Mouse (Mus musculus) limb, embryonic 13.5 days (tissue): ENCODE results near the gene Orc6. TPM values are rescaled to one million over a fixed set of nuclear protein-coding genes. Genes with fewer than 3 reads are reported as not detected.

Experiments
- ATAC-seq: fragments of 200-750 bp; cut with Nextera tagmentation; 2 replicates; pipeline ENCODE4 v1.8.0; 2017; ENCODE audit warnings: low read depth, moderate number of reproducible peaks, moderate TSS enrichment; ENCODE audit not compliant: low FRiP score
- H3K27ac ChIP-seq: fragments of 300-500 bp; sonication (generic); 2 replicates; pipeline ENCODE4 v1.5.1; 2015; ENCODE audit warnings: inconsistent platforms, mild to moderate bottlenecking, moderate library complexity
- H3K27me3 ChIP-seq: fragments of 300-500 bp; sonication (generic); 2 replicates; pipeline ENCODE4 v1.6.1; 2015; ENCODE audit warnings: mild to moderate bottlenecking, inconsistent platforms
- H3K36me3 ChIP-seq: fragments of 300-500 bp; sonication (generic); 2 replicates; pipeline ENCODE4 v1.6.1; 2015; ENCODE audit warnings: inconsistent platforms, mild to moderate bottlenecking, moderate library complexity
- H3K4me1 ChIP-seq: fragments of 300-500 bp; sonication (generic); 2 replicates; pipeline ENCODE4 v1.6.1; 2015; ENCODE audit warnings: inconsistent platforms
- H3K4me2 ChIP-seq: fragments of 300-500 bp; sonication (generic); replicated peaks from 2 replicates; pipeline ENCODE4 v1.6.1; 2015; ENCODE audit warnings: inconsistent platforms, mild to moderate bottlenecking, moderate library complexity
- H3K4me3 ChIP-seq: fragments of 300-500 bp; sonication (generic); 2 replicates; pipeline ENCODE4 v1.5.1; 2015; ENCODE audit warnings: moderate library complexity, mild to moderate bottlenecking, inconsistent platforms
- H3K9ac ChIP-seq: fragments of 300-500 bp; sonication (generic); 2 replicates; pipeline ENCODE4 v1.6.1; 2015; ENCODE audit warnings: mild to moderate bottlenecking, inconsistent platforms
- H3K9me3 ChIP-seq: fragments of 300-500 bp; sonication (generic); 2 replicates; pipeline ENCODE4 v1.6.1; 2016; ENCODE audit warnings: inconsistent platforms
- WGBS: fragments of 180-500 bp; shearing (Covaris S2); methylation state at CpG from one replicate; pipeline ENCODE4 v1.1.7; 2015; 5-methylcytosine and 5-hydroxymethylcytosine counted together
- polyA plus RNA-seq: library from polyadenylated mRNA; unstranded; fragments of >200 nt; fragmentation: Nextera tagmentation; extraction: Ambion mirVana; gene quantifications from 2 replicates; pipeline ENCODE4 v1.2.1, GENCODE M21; 2015

Orc6 gene
- 109 and 116 TPM in 2 replicates for polyA plus RNA-seq

DNA sequence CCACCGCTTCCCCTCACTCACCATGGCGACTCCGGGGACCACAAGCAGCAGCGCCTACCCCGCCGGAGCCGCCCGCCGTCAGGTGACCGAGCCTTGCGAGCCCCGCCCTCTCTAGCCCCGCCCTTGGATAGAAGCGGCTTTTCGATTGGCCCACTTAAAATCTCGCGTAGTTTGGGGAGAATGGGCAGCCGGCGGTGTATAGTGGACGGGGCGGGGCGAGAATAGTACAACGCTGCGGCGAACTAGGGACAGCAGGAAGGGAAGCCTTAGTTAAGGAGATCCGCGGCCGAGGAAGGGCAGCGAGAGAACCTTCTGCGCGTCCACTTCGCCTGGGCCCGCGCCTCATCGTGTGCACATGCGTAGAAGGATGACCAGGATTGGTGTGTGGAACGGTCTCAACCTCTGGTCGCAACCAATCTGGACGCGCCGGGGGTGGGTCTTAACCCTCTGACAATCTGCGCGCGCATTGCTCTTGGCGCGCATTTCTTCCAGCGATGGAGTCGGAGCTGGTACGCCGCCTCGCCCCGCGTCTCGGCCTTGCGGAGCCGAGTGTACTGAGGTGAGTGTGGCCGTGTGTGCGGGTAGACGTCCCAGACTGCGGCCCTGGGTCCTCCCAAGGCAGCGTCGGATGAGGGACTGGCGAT is at the start of gene Orc6, which contains the start of gene Vps35:
Gene Orc6, plus strand, starts transcription at position 199 of the 644 bp plus-strand sequence.
Gene Vps35, minus strand, starts transcription at position 369 of the 644 bp plus-strand sequence.
- Histone ChIP-seq H3K4me2 (peak within 1 kb of the TSS; percentile 86), H3K4me3 (peak within 1 kb of the TSS; percentile 93), H3K36me3 (peaks cover 26% of the 10 kb centered on the region), H3K9ac (peak within 1 kb of the TSS; percentile 88), H3K9me3 (no peaks in the 10 kb centered on the region), H3K27ac (peak within 1 kb of the TSS; percentile 93), H3K27me3 (no peaks in the 10 kb centered on the region), H3K4me1 (peaks cover 31% of the 10 kb centered on the region)
- under 1% methylated on average over 63 of the region's 63 CpGs for WGBS
- peak; percentile 98 for ATAC-seq

DNA sequence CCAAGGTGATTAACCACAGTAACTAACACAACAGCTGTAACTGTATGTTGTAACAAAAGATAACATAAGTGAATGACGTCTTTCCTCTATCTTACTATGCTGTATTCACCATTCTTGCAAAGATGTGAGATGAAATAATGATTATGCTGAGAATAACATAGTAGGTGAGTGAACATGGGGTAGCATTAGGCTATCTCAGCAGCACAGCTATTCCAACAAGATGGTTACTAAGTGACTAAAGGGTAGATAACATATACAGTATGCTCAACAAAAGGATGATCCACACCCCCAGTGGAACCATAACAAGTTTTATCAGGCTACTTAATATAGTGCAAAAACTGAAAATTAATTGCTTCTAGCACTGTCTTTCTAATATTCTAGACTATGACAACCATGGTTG is 12.6 kb upstream of the Orc6 start:
- H3K4me2 ChIP-seq = no peak overlapping the region
- peaks cover 71% of the 10 kb centered on the region for H3K36me3 ChIP-seq
- H3K9me3 ChIP-seq = no peaks in the 10 kb centered on the region
- ATAC-seq = no peak
- H3K27ac ChIP-seq = no peak overlapping the region
- no peak overlapping the region for H3K4me3 ChIP-seq
- 95% methylated on average over 1 of the region's 1 CpGs for WGBS
- no peaks in the 10 kb centered on the region for H3K27me3 ChIP-seq
- no peak overlapping the region for H3K9ac ChIP-seq
- H3K4me1 ChIP-seq = no peaks in the 10 kb centered on the region

DNA sequence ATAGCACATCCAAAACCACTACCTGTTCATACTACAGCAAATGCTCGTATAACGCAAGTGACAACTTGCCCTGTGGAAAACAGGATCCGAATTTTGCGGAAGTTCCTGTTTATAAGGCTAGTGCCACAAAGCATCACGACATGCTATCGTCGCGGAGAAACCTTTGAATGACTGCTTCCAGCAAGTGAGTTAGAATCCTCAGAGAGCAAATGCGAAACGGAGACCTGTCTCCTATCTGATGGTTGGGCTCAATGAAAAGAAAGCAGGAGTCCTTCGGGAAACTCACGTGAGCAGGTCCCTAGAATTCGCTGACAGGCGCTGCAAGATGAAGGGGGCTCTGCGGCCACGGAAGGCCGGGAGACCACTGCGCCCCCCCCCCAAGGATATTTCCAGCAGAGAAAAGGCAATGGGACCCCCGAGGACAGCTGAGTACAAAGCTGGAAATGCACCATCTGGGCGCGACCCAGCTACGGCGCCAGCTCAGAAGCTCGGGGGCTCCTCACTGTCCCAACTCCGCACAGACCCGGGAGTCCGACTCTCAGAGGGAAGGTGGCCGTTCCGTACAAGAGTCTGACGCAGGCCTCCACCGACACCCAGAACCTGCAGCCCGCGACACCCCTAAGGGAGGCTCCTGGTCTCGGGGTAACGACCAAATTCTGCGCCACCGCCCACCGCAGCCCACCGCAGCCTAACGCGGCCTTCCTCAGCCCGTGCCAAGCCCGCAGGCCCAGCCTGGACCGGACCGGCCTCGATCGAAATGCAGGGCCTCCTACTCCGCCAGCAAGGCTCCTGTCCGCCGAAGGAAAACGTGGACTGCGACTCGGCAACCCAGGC is 615 bp upstream of the Orc6 start:
- H3K27ac ChIP-seq = peak overlapping the region; percentile 93
- H3K9ac ChIP-seq = peak overlapping the region; percentile 88
- under 1% methylated on average over 53 of the region's 53 CpGs for WGBS
- H3K36me3 ChIP-seq = peaks cover 26% of the 10 kb centered on the region
- no peaks in the 10 kb centered on the region for H3K9me3 ChIP-seq
- no peaks in the 10 kb centered on the region for H3K27me3 ChIP-seq
- ATAC-seq = no peak
- H3K4me2 ChIP-seq = peak overlapping the region; percentile 86
- H3K4me3 ChIP-seq = peak overlapping the region; percentile 93
- peaks cover 31% of the 10 kb centered on the region for H3K4me1 ChIP-seq

DNA sequence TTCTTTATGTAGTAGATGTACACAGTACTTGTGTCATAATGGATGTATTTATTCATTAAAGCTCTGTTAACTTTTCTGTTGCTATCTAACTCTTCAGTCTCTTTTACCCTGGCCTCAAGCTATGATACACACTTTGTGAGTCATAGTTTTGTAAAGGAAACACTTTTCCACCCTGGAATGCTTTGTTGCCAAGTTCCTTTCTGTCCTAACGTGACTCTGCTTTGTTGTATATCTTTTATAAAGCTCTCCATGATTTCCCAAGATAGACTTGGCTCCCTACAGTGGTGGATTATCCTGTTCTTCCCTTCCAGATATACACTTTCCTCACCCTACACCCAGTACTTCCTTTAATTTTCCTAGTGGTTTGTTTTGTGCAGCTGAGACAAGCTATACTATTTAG is 2.5 kb downstream of the Orc6 start:
- Histone ChIP-seq H3K4me2 (0 out of 2 replicates have a peak overlapping the region, but pooled peaks have one; percentile 14), H3K27me3 (no peaks in the 10 kb centered on the region), H3K36me3 (peaks cover 47% of the 10 kb centered on the region), H3K27ac (no peak overlapping the region), H3K9ac (no peak overlapping the region), H3K9me3 (no peaks in the 10 kb centered on the region), H3K4me3 (no peak overlapping the region), H3K4me1 (peaks cover 31% of the 10 kb centered on the region)
- 55% methylated on average over 1 of the region's 1 CpGs for WGBS
- no peak for ATAC-seq

DNA sequence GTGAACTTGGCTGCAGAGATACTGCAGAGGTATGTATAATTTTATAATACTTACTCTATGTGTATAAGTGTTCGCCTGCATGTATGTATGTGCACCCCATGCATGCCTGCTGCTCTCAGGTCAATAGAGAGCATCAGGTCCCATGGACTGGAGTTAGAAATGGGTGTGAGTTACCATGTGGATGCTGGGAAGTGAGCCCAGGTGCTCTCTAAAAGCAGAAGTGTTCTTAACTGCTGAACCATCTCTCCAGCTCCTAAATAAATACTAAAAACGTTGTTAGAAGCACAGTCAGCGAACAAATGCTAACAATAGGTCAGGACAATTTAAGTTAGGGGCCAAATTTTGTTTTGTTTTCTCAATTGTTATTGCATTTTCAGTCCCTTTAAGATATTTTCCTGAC is 3.5 kb downstream of the Orc6 start:
- Histone ChIP-seq H3K27me3 (no peaks in the 10 kb centered on the region), H3K36me3 (peaks cover 56% of the 10 kb centered on the region), H3K9me3 (no peaks in the 10 kb centered on the region), H3K4me2 (no peak overlapping the region), H3K4me3 (no peak overlapping the region), H3K4me1 (peaks cover 26% of the 10 kb centered on the region), H3K27ac (no peak overlapping the region), H3K9ac (no peak overlapping the region)
- ATAC-seq = no peak
- WGBS = 90% methylated on average over 3 of the region's 3 CpGs

DNA sequence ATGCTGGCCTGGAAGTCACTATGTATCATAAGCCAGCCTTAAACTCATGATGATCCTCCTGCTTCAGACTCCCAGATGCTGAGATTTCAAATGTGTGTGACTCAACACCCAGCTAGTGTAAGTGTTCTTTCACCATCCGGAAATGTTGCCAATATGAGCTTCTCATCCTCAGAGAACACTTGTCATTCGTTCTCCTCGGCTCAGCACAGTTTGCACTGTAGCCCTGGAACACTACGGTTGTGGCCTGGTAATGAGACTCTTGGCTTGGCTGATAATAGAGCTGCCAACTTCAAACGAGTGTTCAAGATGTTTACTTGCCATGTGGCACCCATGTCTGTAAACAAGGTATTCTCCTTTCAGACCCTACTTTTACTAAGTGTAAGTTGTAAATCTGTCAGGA is 4.1 kb downstream of the Orc6 start:
- no peaks in the 10 kb centered on the region for H3K9me3 ChIP-seq
- H3K9ac ChIP-seq = no peak overlapping the region
- no peak overlapping the region for H3K27ac ChIP-seq
- no peak for ATAC-seq
- no peak overlapping the region for H3K4me2 ChIP-seq
- H3K4me3 ChIP-seq = no peak overlapping the region
- H3K36me3 ChIP-seq = peaks cover 62% of the 10 kb centered on the region
- WGBS = 82% methylated on average over 5 of the region's 5 CpGs
- peaks cover 20% of the 10 kb centered on the region for H3K4me1 ChIP-seq
- no peaks in the 10 kb centered on the region for H3K27me3 ChIP-seq

DNA sequence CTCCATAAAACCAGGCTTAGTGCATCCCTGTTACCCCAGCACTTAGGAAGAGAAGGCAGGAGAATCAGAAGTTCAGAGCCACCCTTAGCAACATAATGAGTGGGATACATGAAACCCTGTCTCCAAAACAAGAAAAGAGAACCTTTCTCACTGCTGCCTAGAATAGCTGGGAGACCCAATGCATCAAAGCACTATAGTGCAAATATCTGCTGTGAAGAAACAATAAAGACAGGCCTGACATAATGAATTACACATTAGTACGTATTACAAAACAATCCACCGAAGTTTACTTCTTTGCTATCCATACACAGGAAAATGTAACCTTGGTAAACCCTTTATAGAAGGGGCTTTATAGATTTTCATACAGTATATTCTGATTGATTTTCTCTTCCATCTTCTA is 9.1 kb downstream of the Orc6 start:
- Histone ChIP-seq H3K36me3 (peaks cover 53% of the 10 kb centered on the region), H3K9ac (no peak overlapping the region), H3K27me3 (no peaks in the 10 kb centered on the region), H3K4me1 (no peaks in the 10 kb centered on the region), H3K4me3 (no peak overlapping the region), H3K9me3 (no peaks in the 10 kb centered on the region), H3K4me2 (no peak overlapping the region), H3K27ac (no peak overlapping the region)
- no peak for ATAC-seq
- 95% methylated on average over 2 of the region's 2 CpGs for WGBS

DNA sequence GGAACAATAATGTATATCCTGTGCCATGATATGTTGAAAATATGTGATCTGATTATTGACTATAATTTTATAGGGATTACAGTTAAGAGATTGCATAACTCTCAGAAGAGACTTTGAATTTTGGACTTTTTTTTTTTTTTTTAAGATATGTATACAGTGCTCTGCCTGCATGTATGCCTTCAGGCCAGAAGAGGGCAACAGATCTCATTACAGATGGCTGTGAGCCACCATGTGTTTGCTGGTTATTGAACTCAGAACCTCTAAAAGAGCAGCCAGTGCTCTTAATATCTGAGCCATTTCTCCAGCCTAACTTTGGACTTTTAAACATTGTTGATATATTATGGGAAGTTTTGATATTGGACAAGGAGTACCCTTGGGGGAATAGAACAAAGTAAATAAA is 12.3 kb downstream of the Orc6 start:
- no peak overlapping the region for H3K4me2 ChIP-seq
- no peak overlapping the region for H3K4me3 ChIP-seq
- no peak for ATAC-seq
- H3K27ac ChIP-seq = no peak overlapping the region
- peaks cover 27% of the 10 kb centered on the region for H3K36me3 ChIP-seq
- no peaks in the 10 kb centered on the region for H3K9me3 ChIP-seq
- no peaks in the 10 kb centered on the region for H3K4me1 ChIP-seq
- no peak overlapping the region for H3K9ac ChIP-seq
- H3K27me3 ChIP-seq = no peaks in the 10 kb centered on the region

DNA sequence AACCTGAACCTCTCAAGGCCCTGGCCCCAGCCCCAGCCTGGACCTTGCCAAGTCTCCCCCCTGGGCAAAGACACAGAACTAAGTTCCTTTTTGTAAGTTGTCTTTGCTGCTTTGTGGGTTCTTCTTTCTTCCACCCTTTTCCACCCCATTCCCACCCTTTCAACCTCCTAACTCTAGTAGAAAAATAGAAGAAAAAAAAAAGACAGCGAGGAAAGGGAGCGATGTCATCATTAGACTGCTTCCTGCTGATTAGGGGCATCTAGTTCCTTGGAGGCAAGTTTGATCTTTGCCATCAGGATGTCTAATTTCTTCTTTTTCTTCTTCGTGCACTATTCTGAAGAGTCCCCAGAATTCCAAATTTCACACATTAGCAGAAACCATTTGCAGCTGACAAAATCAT is 13.6 kb downstream of the Orc6 start:
- no peak overlapping the region for H3K9ac ChIP-seq
- no peak for ATAC-seq
- peaks cover 16% of the 10 kb centered on the region for H3K36me3 ChIP-seq
- no peaks in the 10 kb centered on the region for H3K27me3 ChIP-seq
- 0 out of 2 replicates have a peak, but pooled peaks cover under 1% of the 10 kb centered on the region for H3K9me3 ChIP-seq
- no peak overlapping the region for H3K27ac ChIP-seq
- no peak overlapping the region for H3K4me2 ChIP-seq
- H3K4me1 ChIP-seq = no peaks in the 10 kb centered on the region
- no peak overlapping the region for H3K4me3 ChIP-seq
- WGBS = 84% methylated on average over 3 of the region's 3 CpGs

DNA sequence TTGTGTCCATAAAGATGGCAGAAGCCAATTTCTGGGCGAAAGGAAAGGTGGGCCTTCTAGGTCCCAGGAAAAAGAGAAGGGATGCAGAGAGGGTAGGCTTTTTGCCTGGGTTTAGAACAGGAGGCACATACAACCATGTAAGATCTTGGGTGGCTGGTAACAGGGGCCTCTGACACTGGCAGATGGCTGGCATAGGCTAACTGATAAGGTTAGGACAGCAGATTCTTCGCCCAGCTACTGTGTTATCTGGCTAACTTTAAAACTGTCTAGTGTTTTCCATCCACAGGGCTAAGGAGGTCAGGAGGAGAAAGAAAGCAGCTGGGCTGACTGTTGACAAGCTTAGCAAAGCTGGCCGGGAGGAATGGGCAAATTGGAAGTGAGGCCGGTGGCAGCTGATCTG is 19.1 kb downstream of the Orc6 start:
- WGBS = 86% methylated on average over 4 of the region's 4 CpGs
- H3K4me1 ChIP-seq = no peaks in the 10 kb centered on the region

DNA sequence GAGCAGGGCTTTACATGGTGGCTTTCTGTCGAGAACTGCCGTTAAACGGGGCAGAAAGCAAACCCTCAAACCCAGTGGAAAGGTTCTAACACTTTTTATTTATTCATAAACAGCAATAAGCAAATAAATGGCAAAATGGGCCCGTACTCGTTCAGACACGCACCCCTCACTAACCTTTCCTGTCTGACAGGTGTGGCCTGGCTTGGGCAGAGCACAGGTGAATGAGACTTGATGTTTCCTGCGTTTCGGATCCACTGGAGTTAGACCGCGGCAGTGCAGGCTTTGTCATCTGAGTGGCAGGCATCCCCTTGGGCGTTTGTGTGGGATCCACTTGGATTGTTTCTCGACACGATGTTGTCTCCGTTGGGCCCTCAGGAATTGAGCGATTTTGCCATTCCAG is 22.5 kb downstream of the Orc6 start:
- 0 out of 2 replicates have a peak, but pooled peaks cover 3% of the 10 kb centered on the region for H3K9me3 ChIP-seq
- no peaks in the 10 kb centered on the region for H3K36me3 ChIP-seq
- H3K4me1 ChIP-seq = no peaks in the 10 kb centered on the region
- H3K4me3 ChIP-seq = no peak overlapping the region
- ATAC-seq = no peak
- WGBS = 79% methylated on average over 15 of the region's 15 CpGs
- H3K27me3 ChIP-seq = no peaks in the 10 kb centered on the region
- no peak overlapping the region for H3K9ac ChIP-seq
- no peak overlapping the region for H3K27ac ChIP-seq
- no peak overlapping the region for H3K4me2 ChIP-seq

More for the DNA sequence above, 19.1 kb downstream of the Orc6 start:
- no peak overlapping the region for H3K4me3 ChIP-seq
- H3K36me3 ChIP-seq = no peaks in the 10 kb centered on the region
- H3K27ac ChIP-seq = no peak overlapping the region
- no peak overlapping the region for H3K4me2 ChIP-seq
- 0 out of 2 replicates have a peak, but pooled peaks cover 3% of the 10 kb centered on the region for H3K9me3 ChIP-seq
- H3K27me3 ChIP-seq = no peaks in the 10 kb centered on the region
- no peak overlapping the region for H3K9ac ChIP-seq
- no peak for ATAC-seq

DNA sequence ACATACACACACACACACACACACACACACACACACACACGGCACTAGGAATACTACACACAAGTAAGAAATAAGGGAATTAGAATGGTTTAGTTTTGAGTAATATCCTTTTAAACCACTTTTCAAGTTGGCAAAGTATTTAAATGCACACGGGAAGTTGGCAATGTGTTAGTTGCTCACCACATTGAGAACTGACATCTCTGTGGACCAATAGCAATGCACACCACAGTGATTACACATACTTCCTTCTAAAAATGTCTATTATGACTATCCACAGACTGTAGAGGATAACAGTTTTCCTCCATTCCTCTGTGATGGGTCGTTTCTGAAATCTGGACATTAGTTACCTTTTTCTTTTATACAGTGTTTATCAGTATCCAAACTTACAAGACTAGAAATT is 23.7 kb downstream of the Orc6 start:
- Histone ChIP-seq H3K9ac (no peak overlapping the region), H3K4me2 (no peak overlapping the region), H3K4me1 (no peaks in the 10 kb centered on the region), H3K9me3 (0 out of 2 replicates have a peak, but pooled peaks cover 2% of the 10 kb centered on the region), H3K27ac (no peak overlapping the region), H3K27me3 (no peaks in the 10 kb centered on the region), H3K36me3 (no peaks in the 10 kb centered on the region), H3K4me3 (no peak overlapping the region)
- ATAC-seq = no peak
- WGBS = 79% methylated on average over 3 of the region's 3 CpGs
